ENCODE assay signal across 8 mouse cellular contexts in the genomic region with DNA sequence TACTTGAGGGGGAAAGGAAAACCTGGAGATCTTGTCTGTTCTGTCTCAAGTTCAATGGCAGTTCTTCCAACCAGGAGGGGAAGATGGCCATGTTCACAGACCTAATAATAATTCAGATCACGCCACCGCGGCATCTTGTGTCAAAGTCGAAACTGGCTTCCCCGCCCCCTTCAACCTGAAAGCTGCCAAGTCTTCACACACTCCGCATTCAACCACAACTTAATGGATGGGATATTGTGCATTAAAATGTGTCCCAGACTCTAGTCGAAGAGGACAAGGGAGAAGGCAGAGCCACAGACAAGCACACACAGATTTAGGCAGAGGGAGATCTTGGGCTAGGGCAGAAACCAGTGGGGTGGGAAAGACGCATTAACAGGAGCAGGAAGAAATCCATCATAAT.
A peak's percentile ranks its signal among the peaks of the same experiment; 100 is the strongest.
DNase-seq lines count a peak whose midpoint lies in the region; ATAC-seq and TF ChIP-seq lines count a peak whose summit lies in the region.

No protein-coding gene starts in this region.

- peaks cover 14% of the 10 kb centered on the region for H3K4me1 ChIP-seq in embryonic fibroblast, embryonic 13.5 days (ENCODE audit: control insufficient read depth, insufficient read depth, low read length)
- peaks cover 47% of the 10 kb centered on the region for H3K4me1 ChIP-seq in midbrain, embryonic 13.5 days (replicated peaks)

- H3K79me3 ChIP-seq in C2C12 (ENCODE audit: low read depth): no peaks in the 10 kb centered on the region

- no peaks in the 10 kb centered on the region for H3K79me2 ChIP-seq in C2C12 (ENCODE audit: control insufficient read depth, insufficient read depth)

- H3ac ChIP-seq in C2C12 (ENCODE audit: control insufficient read depth, insufficient read length, low read depth): peak overlapping the region; percentile 14

- no peaks in the 10 kb centered on the region for H3K9me3 ChIP-seq in midbrain, embryonic 13.5 days

- H3K9ac ChIP-seq in midbrain, embryonic 13.5 days (replicated peaks): peak overlapping the region; percentile 63

- DNase-seq in R1 (ENCODE audit: low read depth, low spot score): peak; percentile 67
- DNase-seq in heart, postnatal 36 days: peak; percentile 57 to 71
- DNase-seq in layer of hippocampus, adult 2 months (ENCODE audit: low spot score in 2 of 2): peak in 1 of 2 experiments; percentile 63
- DNase-seq in thymus, adult 18-20 months: no peak
- DNase-seq in frontal cortex, postnatal 25 days (ENCODE audit: low spot score in 2 of 2): no peak

- H3K27me3 ChIP-seq in C2C12 (ENCODE audit: control insufficient read depth, insufficient read depth, insufficient read length): no peaks in the 10 kb centered on the region
- peaks cover 6% of the 10 kb centered on the region; the same call in 1 of the 2 replicates for H3K27me3 ChIP-seq in midbrain, embryonic 13.5 days

- peak overlapping the region; percentile 71 for H3K27ac ChIP-seq in embryonic fibroblast, embryonic 13.5 days (ENCODE audit: insufficient read depth, low read length)
- H3K27ac ChIP-seq in layer of hippocampus, adult 2 months: peak overlapping the region; percentile 98
- H3K27ac ChIP-seq in midbrain, embryonic 13.5 days: peak overlapping the region; percentile 87

- H3K4me3 ChIP-seq in C2C12 (ENCODE audit: insufficient read depth, poor library complexity, severe bottlenecking): no peak overlapping the region
- H3K4me3 ChIP-seq in embryonic fibroblast, embryonic 13.5 days (ENCODE audit: insufficient read depth, low read length): no peak overlapping the region
- H3K4me3 ChIP-seq in layer of hippocampus, adult 2 months: peak overlapping the region; percentile 95
- peak overlapping the region; percentile 51 for H3K4me3 ChIP-seq in midbrain, embryonic 13.5 days (replicated peaks)

- under 1% methylated on average over 8 of the region's 8 CpGs for WGBS in midbrain, embryonic 13.5 days

- intact Hi-C loops in heart, postnatal 36 days (cut with DNase I): loop anchor here (1.0 kb wide), 1 partner anchor 26 kb away; no protein-coding TSS in a partner anchor

- no peak for TF ChIP-seq CTCF in C2C12 (IDR thresholded peaks at IDR 0.05; ENCODE audit: control insufficient read depth, insufficient read depth, insufficient read length)
- no peak for TF ChIP-seq CTCF in embryonic fibroblast, embryonic 13.5 days (IDR thresholded peaks at IDR 0.05; ENCODE audit: borderline replicate concordance, insufficient read depth, low read length)
- TF ChIP-seq CTCF in layer of hippocampus, adult 2 months (conservative IDR thresholded peaks at IDR 0.05): no peak

- ATAC-seq in midbrain, embryonic 13.5 days: 0 out of 2 replicates have a peak, but pooled peaks have one; percentile 6

- H3K36me3 ChIP-seq in C2C12 (ENCODE audit: control insufficient read depth, insufficient read depth): no peaks in the 10 kb centered on the region
- H3K36me3 ChIP-seq in midbrain, embryonic 13.5 days: no peaks in the 10 kb centered on the region

- H3K4me2 ChIP-seq in midbrain, embryonic 13.5 days (replicated peaks): peak overlapping the region; percentile 96

- no peak for TF ChIP-seq POLR2A in embryonic fibroblast, embryonic 13.5 days (IDR thresholded peaks at IDR 0.05; ENCODE audit: low read depth, low read length)

TF ChIP-seq in C2C12, 6 proteins besides CTCF, POLR2A, EP300 and RAD21:
- no peak for TF ChIP-seq MYOD1 (IDR thresholded peaks at IDR 0.05; ENCODE audit: control insufficient read depth, insufficient read length, low read depth)
- no peak for TF ChIP-seq MYOG (IDR thresholded peaks at IDR 0.05; ENCODE audit: control insufficient read depth, extremely low read depth, insufficient read length)
- no peak for TF ChIP-seq CEBPB (IDR thresholded peaks at IDR 0.05; ENCODE audit: low read depth)
- TF ChIP-seq USF1 (IDR thresholded peaks at IDR 0.05; ENCODE audit: low read depth): no peak
- no peak for TF ChIP-seq FOSL1 (IDR thresholded peaks at IDR 0.05; ENCODE audit: insufficient read depth, low read length, poor library complexity, severe bottlenecking)
- no peak for TF ChIP-seq MAX (IDR thresholded peaks at IDR 0.05)

Comparison
In these comparisons a context has a peak if more than half of its experiments do, and no peak if none do; other contexts are left out.
1. H3K4me3 ChIP-seq: peak in layer of hippocampus, adult 2 months (single experiment) and midbrain, embryonic 13.5 days (single experiment); none in C2C12 (single experiment) and embryonic fibroblast, embryonic 13.5 days (single experiment).
2. DNase-seq: peak in R1 (single experiment) and heart, postnatal 36 days (2 of 2); none in thymus, adult 18-20 months (0 of 2) and frontal cortex, postnatal 25 days (0 of 2).
3. Peak in every context shown above with its lines, with median percentiles within 50 percentile points of each other: H3K27ac ChIP-seq.